Mouse (Mus musculus): Measurements from ENCODE around the gene Neo1.

Neo1 gene

GRCm38 (mm10) chr9:59036159-59036731, at the start of gene Neo1:
Gene Neo1 (minus strand): TSS chr9:59036441.
- peak; percentile 99 for DNase-seq

GRCm38 (mm10) chr9:59075632-59076031, 39.4 kb upstream of the Neo1 start:
- no peak for DNase-seq

GRCm38 (mm10) chr9:59073887-59074286, 37.6 kb upstream of the Neo1 start:
- no peak for DNase-seq

GRCm38 (mm10) chr9:59072076-59072777, 36.0 kb upstream of the Neo1 start:
- no peak for DNase-seq

- DNase-seq: peak; percentile 96
These were observed 35.2 kb upstream of the Neo1 start for GRCm38 (mm10) chr9:59071220-59071977.

- DNase-seq: no peak
These were observed 34.0 kb upstream of the Neo1 start for GRCm38 (mm10) chr9:59070216-59070615.

- DNase-seq: no peak
These were observed 29.5 kb upstream of the Neo1 start for GRCm38 (mm10) chr9:59065616-59066301.

GRCm38 (mm10) chr9:59062409-59062808, 26.2 kb upstream of the Neo1 start:
- DNase-seq: peak; percentile 95

GRCm38 (mm10) chr9:59060026-59060605, 23.9 kb upstream of the Neo1 start:
- DNase-seq: peak; percentile 58

GRCm38 (mm10) chr9:59059158-59059557, 22.9 kb upstream of the Neo1 start:
- DNase-seq: peak; percentile 37

GRCm38 (mm10) chr9:59058060-59058459, 21.8 kb upstream of the Neo1 start:
- peak; percentile 59 for DNase-seq

- DNase-seq: peak; percentile 93
These were observed 20.0 kb upstream of the Neo1 start for GRCm38 (mm10) chr9:59056281-59056680.

- DNase-seq: no peak
These were observed 5.6 kb upstream of the Neo1 start for GRCm38 (mm10) chr9:59041805-59042204.

- DNase-seq: no peak
These were observed 596 bp upstream of the Neo1 start for GRCm38 (mm10) chr9:59036732-59037341.

- DNase-seq: peak; percentile 95
These were observed 691 bp downstream of the Neo1 start for GRCm38 (mm10) chr9:59035342-59036158.

- no peak for DNase-seq
These were observed 1.4 kb downstream of the Neo1 start for GRCm38 (mm10) chr9:59034836-59035235.

GRCm38 (mm10) chr9:59033492-59033891, 2.7 kb downstream of the Neo1 start:
- DNase-seq: no peak

- no peak for DNase-seq
These were observed 11.9 kb downstream of the Neo1 start for GRCm38 (mm10) chr9:59024245-59024844.

- DNase-seq: no peak
These were observed 20.1 kb downstream of the Neo1 start for GRCm38 (mm10) chr9:59016060-59016719.

- DNase-seq: no peak
These were observed 22.9 kb downstream of the Neo1 start for GRCm38 (mm10) chr9:59013365-59013764.
